Mouse (Mus musculus) thymus, adult 2 months (tissue): ENCODE measurements around the gene Lrba.

ENCODE experiments used
- CTCF ChIP-seq: fragments of 200-500 bp; IDR thresholded peaks from 2 replicates; pipeline ENCODE4 v1.5.1; 2012; ENCODE audit warnings: mild to moderate bottlenecking, control low read depth, low read length, moderate library complexity, borderline replicate concordance; ENCODE audit not compliant: control insufficient read depth, poor library complexity, insufficient read depth; ENCODE audit errors: extremely low read depth
- POLR2A ChIP-seq: fragments of 200-500 bp; IDR thresholded peaks from 2 replicates; pipeline ENCODE4 v1.6.1; 2012; ENCODE audit warnings: mild to moderate bottlenecking, low read length, control low read depth, moderate library complexity; ENCODE audit not compliant: control insufficient read depth, poor library complexity, insufficient read depth; ENCODE audit errors: extremely low read depth

- no peak for TF ChIP-seq CTCF
- no peak for TF ChIP-seq POLR2A
Measured at GRCm38 (mm10) chr3:86659326-86659725, 434.8 kb downstream of the Lrba start.
